Mouse (Mus musculus): Measurements from ENCODE around the gene Mfsd9. TPM values are rescaled to one million over a fixed set of nuclear protein-coding genes. Genes with fewer than 3 reads are reported as not detected.

Gene Mfsd9
- polyA plus RNA-seq, 1 experiment = 1.2 TPM

GRCm38 (mm10) chr1:40824936-40825335 lies 34.4 kb upstream of the Mfsd9 start:
- H3K79me2 ChIP-seq (ENCODE audit: control insufficient read depth, insufficient read depth) = no peaks in the 10 kb centered on the region
- H3K36me3 ChIP-seq (ENCODE audit: control insufficient read depth, insufficient read depth) = no peaks in the 10 kb centered on the region

GRCm38 (mm10) chr1:40824517-40824916 lies 34.0 kb upstream of the Mfsd9 start:
- H3K79me3 ChIP-seq (ENCODE audit: low read depth) = no peaks in the 10 kb centered on the region
- H3ac ChIP-seq (ENCODE audit: control insufficient read depth, insufficient read length, low read depth) = no peak overlapping the region
- no peaks in the 10 kb centered on the region for H3K36me3 ChIP-seq (ENCODE audit: control insufficient read depth, insufficient read depth)
- no peak for TF ChIP-seq CTCF (IDR thresholded peaks at IDR 0.05; ENCODE audit: control insufficient read depth, insufficient read depth, insufficient read length)
- no peak for TF ChIP-seq MYOG (IDR thresholded peaks at IDR 0.05; ENCODE audit: control insufficient read depth, extremely low read depth, insufficient read length)
- TF ChIP-seq MYOD1 (IDR thresholded peaks at IDR 0.05; ENCODE audit: control insufficient read depth, insufficient read length, low read depth) = no peak
- H3K27me3 ChIP-seq (ENCODE audit: control insufficient read depth, insufficient read depth, insufficient read length) = no peaks in the 10 kb centered on the region
- H3K79me2 ChIP-seq (ENCODE audit: control insufficient read depth, insufficient read depth) = no peaks in the 10 kb centered on the region
- H3K4me3 ChIP-seq (ENCODE audit: insufficient read depth, poor library complexity, severe bottlenecking) = no peak overlapping the region

More at GRCm38 (mm10) chr1:40824936-40825335, 34.4 kb upstream of the Mfsd9 start:
- no peaks in the 10 kb centered on the region for H3K79me3 ChIP-seq (ENCODE audit: low read depth)
- H3K4me3 ChIP-seq (ENCODE audit: insufficient read depth, poor library complexity, severe bottlenecking) = no peak overlapping the region
- no peaks in the 10 kb centered on the region for H3K27me3 ChIP-seq (ENCODE audit: control insufficient read depth, insufficient read depth, insufficient read length)
- TF ChIP-seq MYOD1 (IDR thresholded peaks at IDR 0.05; ENCODE audit: control insufficient read depth, insufficient read length, low read depth) (no peak), MAX (IDR thresholded peaks at IDR 0.05) (no peak), FOSL1 (IDR thresholded peaks at IDR 0.05; ENCODE audit: insufficient read depth, low read length, poor library complexity, severe bottlenecking) (no peak), MYOG (IDR thresholded peaks at IDR 0.05; ENCODE audit: control insufficient read depth, extremely low read depth, insufficient read length) (no peak), USF1 (IDR thresholded peaks at IDR 0.05; ENCODE audit: low read depth) (no peak), CEBPB (IDR thresholded peaks at IDR 0.05; ENCODE audit: low read depth) (no peak), CTCF (IDR thresholded peaks at IDR 0.05; ENCODE audit: control insufficient read depth, insufficient read depth, insufficient read length) (no peak)
- H3ac ChIP-seq (ENCODE audit: control insufficient read depth, insufficient read length, low read depth) = no peak overlapping the region

GRCm38 (mm10) chr1:40815071-40815845 lies 24.8 kb upstream of the Mfsd9 start:
- Histone ChIP-seq H3K79me3 (ENCODE audit: low read depth) (no peaks in the 10 kb centered on the region), H3K27me3 (ENCODE audit: control insufficient read depth, insufficient read depth, insufficient read length) (no peaks in the 10 kb centered on the region), H3K79me2 (ENCODE audit: control insufficient read depth, insufficient read depth) (no peaks in the 10 kb centered on the region), H3K36me3 (ENCODE audit: control insufficient read depth, insufficient read depth) (no peaks in the 10 kb centered on the region), H3K4me3 (ENCODE audit: insufficient read depth, poor library complexity, severe bottlenecking) (no peak overlapping the region), H3ac (ENCODE audit: control insufficient read depth, insufficient read length, low read depth) (no peak overlapping the region)
- TF ChIP-seq CTCF (IDR thresholded peaks at IDR 0.05; ENCODE audit: control insufficient read depth, insufficient read depth, insufficient read length) = no peak
- no peak for TF ChIP-seq FOSL1 (IDR thresholded peaks at IDR 0.05; ENCODE audit: insufficient read depth, low read length, poor library complexity, severe bottlenecking)
- no peak for TF ChIP-seq MYOG (IDR thresholded peaks at IDR 0.05; ENCODE audit: control insufficient read depth, extremely low read depth, insufficient read length)
- TF ChIP-seq MAX (IDR thresholded peaks at IDR 0.05) = no peak
- TF ChIP-seq USF1 (IDR thresholded peaks at IDR 0.05; ENCODE audit: low read depth) = no peak
- no peak for TF ChIP-seq MYOD1 (IDR thresholded peaks at IDR 0.05; ENCODE audit: control insufficient read depth, insufficient read length, low read depth)
- TF ChIP-seq CEBPB (IDR thresholded peaks at IDR 0.05; ENCODE audit: low read depth) = no peak

GRCm38 (mm10) chr1:40808643-40809042 lies 18.2 kb upstream of the Mfsd9 start:
- no peak overlapping the region for H3K4me3 ChIP-seq (ENCODE audit: insufficient read depth, poor library complexity, severe bottlenecking)
- H3K36me3 ChIP-seq (ENCODE audit: control insufficient read depth, insufficient read depth) = no peaks in the 10 kb centered on the region
- TF ChIP-seq CTCF (IDR thresholded peaks at IDR 0.05; ENCODE audit: control insufficient read depth, insufficient read depth, insufficient read length) = no peak
- TF ChIP-seq USF1 (IDR thresholded peaks at IDR 0.05; ENCODE audit: low read depth) = peak; percentile 84
- H3ac ChIP-seq (ENCODE audit: control insufficient read depth, insufficient read length, low read depth) = no peak overlapping the region
- no peaks in the 10 kb centered on the region for H3K79me2 ChIP-seq (ENCODE audit: control insufficient read depth, insufficient read depth)
- H3K79me3 ChIP-seq (ENCODE audit: low read depth) = no peaks in the 10 kb centered on the region
- no peaks in the 10 kb centered on the region for H3K27me3 ChIP-seq (ENCODE audit: control insufficient read depth, insufficient read depth, insufficient read length)

- no peak overlapping the region for H3K4me3 ChIP-seq (ENCODE audit: insufficient read depth, poor library complexity, severe bottlenecking)
- no peak for TF ChIP-seq CEBPB (IDR thresholded peaks at IDR 0.05; ENCODE audit: low read depth)
- TF ChIP-seq USF1 (IDR thresholded peaks at IDR 0.05; ENCODE audit: low read depth) = no peak
- no peak for TF ChIP-seq MYOD1 (IDR thresholded peaks at IDR 0.05; ENCODE audit: control insufficient read depth, insufficient read length, low read depth)
- TF ChIP-seq MYOG (IDR thresholded peaks at IDR 0.05; ENCODE audit: control insufficient read depth, extremely low read depth, insufficient read length) = no peak
- TF ChIP-seq CTCF (IDR thresholded peaks at IDR 0.05; ENCODE audit: control insufficient read depth, insufficient read depth, insufficient read length) = no peak
- no peak for TF ChIP-seq MAX (IDR thresholded peaks at IDR 0.05)
- TF ChIP-seq FOSL1 (IDR thresholded peaks at IDR 0.05; ENCODE audit: insufficient read depth, low read length, poor library complexity, severe bottlenecking) = no peak
These were observed 15.4 kb upstream of the Mfsd9 start for GRCm38 (mm10) chr1:40805891-40806290.

GRCm38 (mm10) chr1:40805351-40805750 lies 14.9 kb upstream of the Mfsd9 start, which contains the start of gene Tmem182:
Tmem182 (plus strand) TSS chr1:40805601.
- Histone ChIP-seq H3K27me3 (ENCODE audit: control insufficient read depth, insufficient read depth, insufficient read length) (no peaks in the 10 kb centered on the region), H3K79me2 (ENCODE audit: control insufficient read depth, insufficient read depth) (no peaks in the 10 kb centered on the region), H3K79me3 (ENCODE audit: low read depth) (no peaks in the 10 kb centered on the region), H3K36me3 (ENCODE audit: control insufficient read depth, insufficient read depth) (no peaks in the 10 kb centered on the region), H3K4me3 (ENCODE audit: insufficient read depth, poor library complexity, severe bottlenecking) (no peak within 1 kb of the TSS), H3ac (ENCODE audit: control insufficient read depth, insufficient read length, low read depth) (no peak within 1 kb of the TSS)
- no peak for TF ChIP-seq USF1 (IDR thresholded peaks at IDR 0.05; ENCODE audit: low read depth)
- no peak for TF ChIP-seq MYOD1 (IDR thresholded peaks at IDR 0.05; ENCODE audit: control insufficient read depth, insufficient read length, low read depth)
- no peak for TF ChIP-seq MYOG (IDR thresholded peaks at IDR 0.05; ENCODE audit: control insufficient read depth, extremely low read depth, insufficient read length)
- TF ChIP-seq CTCF (IDR thresholded peaks at IDR 0.05; ENCODE audit: control insufficient read depth, insufficient read depth, insufficient read length) = no peak
- no peak for TF ChIP-seq CEBPB (IDR thresholded peaks at IDR 0.05; ENCODE audit: low read depth)
- TF ChIP-seq FOSL1 (IDR thresholded peaks at IDR 0.05; ENCODE audit: insufficient read depth, low read length, poor library complexity, severe bottlenecking) = no peak
- TF ChIP-seq MAX (IDR thresholded peaks at IDR 0.05) = no peak

More at GRCm38 (mm10) chr1:40805891-40806290, 15.4 kb upstream of the Mfsd9 start:
- Histone ChIP-seq H3K27me3 (ENCODE audit: control insufficient read depth, insufficient read depth, insufficient read length) (no peaks in the 10 kb centered on the region), H3K36me3 (ENCODE audit: control insufficient read depth, insufficient read depth) (no peaks in the 10 kb centered on the region), H3K79me2 (ENCODE audit: control insufficient read depth, insufficient read depth) (no peaks in the 10 kb centered on the region), H3ac (ENCODE audit: control insufficient read depth, insufficient read length, low read depth) (no peak overlapping the region), H3K79me3 (ENCODE audit: low read depth) (no peaks in the 10 kb centered on the region)
